ENCODE assay signal across 19 mouse cellular contexts in the genomic region with DNA sequence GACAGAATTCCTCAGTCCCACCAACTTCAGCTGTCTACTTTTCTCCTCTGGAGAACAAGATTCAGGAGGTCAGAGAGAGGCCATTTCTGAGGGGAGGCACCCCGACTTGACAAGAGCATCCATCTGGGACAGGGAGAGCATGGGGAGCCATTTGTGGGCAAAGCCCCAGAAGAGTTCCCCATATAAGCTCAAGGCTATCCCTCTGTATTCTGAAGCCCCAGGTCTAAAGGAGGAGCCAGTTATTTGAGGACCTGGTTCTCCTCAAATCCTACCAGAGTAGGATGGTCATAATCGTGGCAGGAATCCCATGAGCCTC. TPM values are rescaled to one million over a fixed set of nuclear protein-coding genes. Genes with fewer than 3 reads are reported as not detected.
"Had no signal": no experiment of that assay in that cellular context is flagged by ENCODE, and none has a peak within 500 bp of the region (broad histone marks: within the 10 kb centered on the region; RNA-seq: fewer than 3 reads in every experiment).

No protein-coding gene starts in this region.

- H3K27me3 ChIP-seq: limb, embryonic 13.5 days; liver, embryonic 12.5 days; liver, embryonic 15.5 days; midbrain, embryonic 12.5 days; midbrain, embryonic 15.5 days; neural tube, embryonic 13.5 days had no signal

- H3K36me3 ChIP-seq: limb, embryonic 10.5 days; limb, embryonic 13.5 days; liver, embryonic 12.5 days; liver, embryonic 15.5 days had no signal

- H3K9ac ChIP-seq: limb, embryonic 13.5 days; liver, embryonic 12.5 days; liver, embryonic 15.5 days; midbrain, embryonic 12.5 days; midbrain, embryonic 15.5 days; neural tube, embryonic 13.5 days had no signal

- H3K4me1 ChIP-seq: liver, embryonic 12.5 days; liver, embryonic 15.5 days; neural tube, embryonic 13.5 days had no signal

- H3K4me2 ChIP-seq: limb, embryonic 13.5 days; liver, embryonic 12.5 days; liver, embryonic 15.5 days; midbrain, embryonic 12.5 days; midbrain, embryonic 15.5 days; neural tube, embryonic 13.5 days had no signal

- ATAC-seq: liver, embryonic 12.5 days; midbrain, embryonic 15.5 days had no signal

- H3K9me3 ChIP-seq: limb, embryonic 10.5 days; liver, embryonic 12.5 days; liver, embryonic 15.5 days; midbrain, embryonic 12.5 days; midbrain, embryonic 15.5 days had no signal

- DNase-seq: layer of hippocampus, adult 9-11 months; liver; lung, adult 2 months; retina, postnatal 1 day; right cerebral cortex, postnatal 25 days; spleen, adult 18-20 months; thymus, adult 18-20 months; thymus, postnatal 14 days; thymus, postnatal 4 days had no signal

- H3K4me3 ChIP-seq: layer of hippocampus, adult 2 months; limb, embryonic 10.5 days; limb, embryonic 13.5 days; liver, embryonic 12.5 days; liver, embryonic 15.5 days; midbrain, embryonic 12.5 days; midbrain, embryonic 15.5 days; neural tube, embryonic 13.5 days had no signal

- H3K27ac ChIP-seq: layer of hippocampus, adult 2 months; limb, embryonic 10.5 days; limb, embryonic 13.5 days; liver, embryonic 12.5 days; liver, embryonic 15.5 days; macrophage; midbrain, embryonic 12.5 days; midbrain, embryonic 15.5 days; neural tube, embryonic 13.5 days had no signal

RNA-seq across cellular contexts. Expression of a gene that starts 30.9 kb away (rescaled TPM):
- total RNA-seq: neutrophil, adult 5-6 weeks had no signal
